Mouse (Mus musculus) midbrain, embryonic 12.5 days (tissue): ENCODE measurements around the gene 3110040N11Rik. TPM values are rescaled to one million over a fixed set of nuclear protein-coding genes. Genes with fewer than 3 reads are reported as not detected.

Experiments used
- ATAC-seq: fragments of 200-750 bp; cut with Nextera tagmentation; 2 replicates; pipeline ENCODE4 v1.8.0; 2017; ENCODE audit warnings: low read depth, moderate TSS enrichment, moderate library complexity; ENCODE audit not compliant: low FRiP score
- H3K27ac ChIP-seq: fragments of 300-500 bp; sonication (generic); replicated peaks from 2 replicates; pipeline ENCODE4 v1.5.1; 2016; ENCODE audit warnings: mild to moderate bottlenecking
- H3K27me3 ChIP-seq: fragments of 300-500 bp; sonication (generic); 2 replicates; pipeline ENCODE4 v1.6.1; 2016; ENCODE audit warnings: mild to moderate bottlenecking
- H3K36me3 ChIP-seq: fragments of 300-500 bp; sonication (generic); 2 replicates; pipeline ENCODE4 v1.6.1; 2016
- H3K4me1 ChIP-seq: fragments of 300-500 bp; sonication (generic); 2 replicates; pipeline ENCODE4 v1.6.1; 2016
- H3K4me2 ChIP-seq: fragments of 300-500 bp; sonication (generic); replicated peaks from 2 replicates; pipeline ENCODE4 v1.6.1; 2016; ENCODE audit warnings: mild to moderate bottlenecking, moderate library complexity
- H3K4me3 ChIP-seq: fragments of 300-500 bp; sonication (generic); 2 replicates; pipeline ENCODE4 v1.5.1; 2016; ENCODE audit warnings: mild to moderate bottlenecking
- H3K9ac ChIP-seq: fragments of 300-500 bp; sonication (generic); replicated peaks from 2 replicates; pipeline ENCODE4 v1.6.1; 2016; ENCODE audit warnings: mild to moderate bottlenecking, moderate library complexity
- H3K9me3 ChIP-seq: fragments of 300-500 bp; sonication (generic); 2 replicates; pipeline ENCODE4 v1.6.1; 2016; ENCODE audit warnings: mild to moderate bottlenecking
- WGBS: fragments of 180-500 bp; shearing (Covaris S2); methylation state at CpG from one replicate; pipeline ENCODE4 v1.1.7; 2016; 5-methylcytosine and 5-hydroxymethylcytosine counted together
- polyA plus RNA-seq: library from polyadenylated mRNA; unstranded; fragments of >200 nt; fragmentation: Nextera tagmentation; extraction: Ambion mirVana; gene quantifications from 2 replicates; pipeline ENCODE4 v1.2.1, GENCODE M21; 2016

3110040N11Rik gene
- polyA plus RNA-seq, 1 experiment from 2014 or later = 43.2 TPM

GRCm38 (mm10) chr7:81777667-81778218, 11.5 kb downstream of the 3110040N11Rik start:
- H3K9me3 ChIP-seq = peaks cover 5% of the 10 kb centered on the region; the same call in 1 of the 2 replicates
- ATAC-seq = no peak
- no peak overlapping the region for H3K4me2 ChIP-seq
- peaks cover 31% of the 10 kb centered on the region for H3K36me3 ChIP-seq
- H3K9ac ChIP-seq = no peak overlapping the region
- WGBS = 80% methylated on average over 10 of the region's 10 CpGs
- no peaks in the 10 kb centered on the region for H3K4me1 ChIP-seq
- H3K27me3 ChIP-seq = no peaks in the 10 kb centered on the region
- H3K4me3 ChIP-seq = no peak overlapping the region
- no peak overlapping the region for H3K27ac ChIP-seq

DNA sequence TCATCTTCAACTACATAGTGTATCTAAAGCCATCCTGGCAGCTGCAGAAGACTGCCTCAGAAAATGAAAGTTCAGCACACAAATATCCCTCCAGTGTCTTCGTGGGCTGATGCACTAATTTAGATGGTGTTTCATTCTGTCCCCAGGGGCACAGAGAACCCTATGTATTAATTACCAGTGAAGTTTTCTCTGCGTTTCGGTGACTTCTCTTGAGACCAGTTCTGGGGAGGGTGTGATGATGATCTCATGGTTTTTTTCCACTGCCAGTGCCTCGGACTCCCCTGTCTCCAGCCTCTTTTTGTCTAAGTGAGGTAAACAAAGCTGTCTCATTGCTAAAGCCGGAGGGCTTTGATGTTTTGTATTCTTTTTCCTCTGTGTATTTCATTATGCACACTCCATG, 14.0 kb downstream of the 3110040N11Rik start:
- H3K4me2 ChIP-seq = no peak overlapping the region
- 75% methylated on average over 5 of the region's 5 CpGs for WGBS

GRCm38 (mm10) chr7:81772786-81773539, 16.3 kb downstream of the 3110040N11Rik start:
- Histone ChIP-seq H3K9ac (no peak overlapping the region), H3K36me3 (peaks cover 3% of the 10 kb centered on the region; the same call in 1 of the 2 replicates), H3K27ac (no peak overlapping the region), H3K9me3 (no peaks in the 10 kb centered on the region), H3K4me3 (no peak overlapping the region), H3K4me2 (no peak overlapping the region), H3K27me3 (no peaks in the 10 kb centered on the region), H3K4me1 (no peaks in the 10 kb centered on the region)
- no peak for ATAC-seq
- WGBS = 88% methylated on average over 10 of the region's 10 CpGs

More for the DNA sequence above, 14.0 kb downstream of the 3110040N11Rik start:
- H3K9me3 ChIP-seq = peaks cover 1% of the 10 kb centered on the region; the same call in 1 of the 2 replicates
- ATAC-seq = no peak
- peaks cover 11% of the 10 kb centered on the region for H3K36me3 ChIP-seq
- H3K4me3 ChIP-seq = no peak overlapping the region
- no peaks in the 10 kb centered on the region for H3K27me3 ChIP-seq
- no peak overlapping the region for H3K9ac ChIP-seq
- no peaks in the 10 kb centered on the region for H3K4me1 ChIP-seq
- no peak overlapping the region for H3K27ac ChIP-seq

DNA sequence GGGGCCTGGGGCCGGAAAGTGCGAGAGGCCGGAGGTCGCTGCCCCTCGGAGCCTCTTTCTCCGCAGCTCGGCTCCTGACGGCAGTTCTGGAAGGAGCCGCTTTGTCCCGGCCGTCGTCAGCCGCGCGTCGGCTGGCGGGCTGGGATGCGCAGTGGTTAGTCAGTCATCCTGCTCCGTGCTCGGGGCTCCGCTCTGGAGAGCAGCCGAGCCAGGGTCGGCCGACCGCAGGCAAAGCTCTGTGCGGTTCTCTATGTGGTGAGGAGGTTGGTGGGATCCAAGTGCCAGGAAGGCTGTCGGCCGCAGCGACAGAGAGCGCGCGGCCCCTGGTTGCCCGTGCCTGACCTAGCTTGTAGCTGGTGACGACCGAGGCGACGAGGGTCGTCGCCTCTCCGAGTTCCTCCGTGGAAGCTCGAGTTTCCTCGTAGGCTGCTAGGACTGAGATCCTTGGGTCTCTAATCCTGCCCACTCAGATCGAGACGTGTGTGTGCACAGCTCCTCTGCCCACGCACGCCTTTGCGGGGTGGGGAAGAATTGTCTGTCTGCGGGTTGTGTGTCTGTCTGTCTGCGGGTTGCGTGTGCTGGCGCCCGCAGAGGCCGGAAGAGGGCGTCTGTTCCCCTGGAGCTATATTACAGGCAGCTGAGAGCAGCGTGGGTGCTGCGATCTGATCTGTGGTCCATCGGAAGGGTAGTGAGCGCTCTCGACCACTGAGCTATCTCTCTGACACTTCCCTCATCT, 26.0 kb downstream of the 3110040N11Rik start:
- H3K4me1 ChIP-seq = peaks cover 16% of the 10 kb centered on the region
- ATAC-seq = peak; percentile 72
- peak overlapping the region; percentile 94 for H3K4me2 ChIP-seq
- H3K27ac ChIP-seq = peak overlapping the region; percentile 89
- WGBS = 3% methylated on average over 60 of the region's 60 CpGs
- peak overlapping the region; percentile 92 for H3K9ac ChIP-seq
- no peaks in the 10 kb centered on the region for H3K36me3 ChIP-seq
- H3K9me3 ChIP-seq = no peaks in the 10 kb centered on the region
- peak overlapping the region; percentile 96 for H3K4me3 ChIP-seq
- H3K27me3 ChIP-seq = no peaks in the 10 kb centered on the region

DNA sequence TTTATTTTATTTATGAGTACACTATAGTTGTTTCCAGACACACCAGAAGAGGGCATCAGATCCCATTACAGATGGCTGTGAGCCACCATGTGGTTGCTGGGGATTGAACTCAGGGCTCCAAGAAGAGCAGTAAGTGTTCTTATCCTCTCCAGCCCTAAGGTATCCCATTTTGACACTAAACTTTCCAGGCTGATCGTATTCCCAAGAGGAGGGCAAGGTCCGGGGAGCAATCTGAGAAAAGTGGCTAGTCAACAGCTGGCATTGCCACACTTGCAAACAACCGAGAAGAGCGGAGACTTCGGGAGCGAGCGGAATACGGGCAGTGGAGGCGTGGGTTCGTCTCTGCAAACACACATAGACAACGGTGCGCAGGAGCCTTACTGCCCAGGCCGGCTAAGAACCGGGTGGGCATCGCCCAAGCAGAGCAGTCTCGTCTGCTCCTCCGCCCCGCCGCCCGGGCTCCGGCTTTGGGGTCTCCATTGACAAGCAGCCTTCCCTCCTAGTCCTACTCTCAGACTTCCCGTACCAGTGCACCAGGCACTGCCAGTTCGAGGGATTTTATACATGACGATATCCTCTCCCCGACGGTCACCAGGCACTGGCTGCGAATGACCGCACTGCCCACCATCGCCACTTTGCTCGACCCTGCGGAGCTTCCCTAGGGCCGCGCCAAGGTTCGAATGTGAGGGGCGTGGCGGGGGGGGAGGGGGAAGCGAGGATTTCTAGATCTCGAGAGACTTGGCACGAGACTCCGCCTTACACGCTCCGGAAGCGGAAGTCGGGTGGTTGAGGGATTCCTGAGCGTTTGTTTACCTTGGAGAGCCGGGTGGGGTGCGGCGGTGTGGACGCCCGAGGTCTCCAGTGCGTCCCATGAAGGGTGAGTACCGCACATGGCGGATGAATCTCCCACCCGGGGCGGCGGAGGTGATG, 26.8 kb downstream of the 3110040N11Rik start, which contains the start of gene Ramac:
Gene Ramac (plus strand): TSS at position 746 of the 930 bp plus-strand sequence.
- peak within 1 kb of the TSS; percentile 92 for H3K9ac ChIP-seq
- peak; percentile 95 for ATAC-seq
- no peaks in the 10 kb centered on the region for H3K27me3 ChIP-seq
- peak within 1 kb of the TSS; percentile 94 for H3K4me2 ChIP-seq
- no peaks in the 10 kb centered on the region for H3K9me3 ChIP-seq
- H3K36me3 ChIP-seq = no peaks in the 10 kb centered on the region
- WGBS = 1% methylated on average over 56 of the region's 56 CpGs
- peak within 1 kb of the TSS; percentile 89 for H3K27ac ChIP-seq
- peaks cover 16% of the 10 kb centered on the region for H3K4me1 ChIP-seq
- H3K4me3 ChIP-seq = peak within 1 kb of the TSS; percentile 96

DNA sequence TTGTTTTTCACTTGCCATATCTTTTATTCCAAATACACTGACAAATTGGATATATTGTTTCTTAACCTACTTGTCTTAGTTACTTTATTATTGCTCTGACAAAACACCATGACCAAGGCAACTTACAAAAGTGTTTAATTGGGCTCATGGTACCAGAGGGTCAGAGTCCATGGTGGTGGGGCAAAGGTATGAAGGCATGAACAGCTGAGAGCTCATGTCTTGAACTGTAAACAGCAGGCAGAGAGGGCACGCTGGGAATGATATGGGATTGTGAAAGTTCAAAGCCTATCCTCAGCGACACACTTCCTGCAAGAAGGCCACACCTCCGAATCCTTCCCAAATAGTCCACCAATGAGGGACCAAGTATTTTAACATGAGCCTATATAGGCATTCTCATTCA, 41.3 kb downstream of the 3110040N11Rik start:
- Histone ChIP-seq H3K27me3 (no peaks in the 10 kb centered on the region), H3K36me3 (no peaks in the 10 kb centered on the region), H3K9me3 (no peaks in the 10 kb centered on the region), H3K4me1 (no peaks in the 10 kb centered on the region), H3K27ac (no peak overlapping the region), H3K4me3 (no peak overlapping the region), H3K4me2 (no peak overlapping the region), H3K9ac (no peak overlapping the region)
- WGBS = 82% methylated on average over 3 of the region's 3 CpGs
- ATAC-seq = no peak

- H3K27me3 ChIP-seq = no peaks in the 10 kb centered on the region
- no peak overlapping the region for H3K4me2 ChIP-seq
- no peak overlapping the region for H3K9ac ChIP-seq
- H3K4me1 ChIP-seq = no peaks in the 10 kb centered on the region
- no peaks in the 10 kb centered on the region for H3K9me3 ChIP-seq
- H3K36me3 ChIP-seq = no peaks in the 10 kb centered on the region
- no peak overlapping the region for H3K27ac ChIP-seq
- ATAC-seq = no peak
- H3K4me3 ChIP-seq = no peak overlapping the region
- 76% methylated on average over 4 of the region's 4 CpGs for WGBS
Observed at GRCm38 (mm10) chr7:81744145-81744544, 45.1 kb downstream of the 3110040N11Rik start.

DNA sequence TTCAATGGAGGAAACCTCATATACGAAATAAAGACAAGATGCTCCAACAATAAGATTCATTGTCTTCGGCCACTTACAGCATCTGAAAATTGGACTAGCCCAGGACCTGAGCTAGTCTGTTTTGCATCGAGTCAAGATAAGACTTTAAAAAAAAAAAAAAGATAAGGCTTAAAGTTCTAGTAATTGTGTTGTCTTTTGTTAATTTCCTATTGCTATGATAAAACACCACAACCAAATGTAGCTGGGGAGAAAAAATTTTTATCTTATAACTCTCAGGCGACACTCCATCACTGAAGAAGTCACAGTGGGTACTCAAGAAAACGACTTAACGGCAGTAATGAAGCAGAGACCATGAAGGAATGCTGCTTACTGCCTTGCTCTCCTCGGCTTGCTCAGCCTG, 49.3 kb downstream of the 3110040N11Rik start:
- Histone ChIP-seq H3K4me1 (no peaks in the 10 kb centered on the region), H3K36me3 (no peaks in the 10 kb centered on the region), H3K4me3 (no peak overlapping the region), H3K9me3 (no peaks in the 10 kb centered on the region), H3K27ac (no peak overlapping the region), H3K9ac (no peak overlapping the region), H3K27me3 (no peaks in the 10 kb centered on the region), H3K4me2 (no peak overlapping the region)
- 92% methylated on average over 7 of the region's 7 CpGs for WGBS
- ATAC-seq = no peak

- no peak overlapping the region for H3K27ac ChIP-seq
- no peaks in the 10 kb centered on the region for H3K4me1 ChIP-seq
- H3K36me3 ChIP-seq = no peaks in the 10 kb centered on the region
- H3K9ac ChIP-seq = no peak overlapping the region
- 87% methylated on average over 8 of the region's 8 CpGs for WGBS
- no peak overlapping the region for H3K4me2 ChIP-seq
- ATAC-seq = no peak
- H3K4me3 ChIP-seq = no peak overlapping the region
- no peaks in the 10 kb centered on the region for H3K9me3 ChIP-seq
- no peaks in the 10 kb centered on the region for H3K27me3 ChIP-seq
Observed at GRCm38 (mm10) chr7:81738720-81739385, 50.4 kb downstream of the 3110040N11Rik start.

DNA sequence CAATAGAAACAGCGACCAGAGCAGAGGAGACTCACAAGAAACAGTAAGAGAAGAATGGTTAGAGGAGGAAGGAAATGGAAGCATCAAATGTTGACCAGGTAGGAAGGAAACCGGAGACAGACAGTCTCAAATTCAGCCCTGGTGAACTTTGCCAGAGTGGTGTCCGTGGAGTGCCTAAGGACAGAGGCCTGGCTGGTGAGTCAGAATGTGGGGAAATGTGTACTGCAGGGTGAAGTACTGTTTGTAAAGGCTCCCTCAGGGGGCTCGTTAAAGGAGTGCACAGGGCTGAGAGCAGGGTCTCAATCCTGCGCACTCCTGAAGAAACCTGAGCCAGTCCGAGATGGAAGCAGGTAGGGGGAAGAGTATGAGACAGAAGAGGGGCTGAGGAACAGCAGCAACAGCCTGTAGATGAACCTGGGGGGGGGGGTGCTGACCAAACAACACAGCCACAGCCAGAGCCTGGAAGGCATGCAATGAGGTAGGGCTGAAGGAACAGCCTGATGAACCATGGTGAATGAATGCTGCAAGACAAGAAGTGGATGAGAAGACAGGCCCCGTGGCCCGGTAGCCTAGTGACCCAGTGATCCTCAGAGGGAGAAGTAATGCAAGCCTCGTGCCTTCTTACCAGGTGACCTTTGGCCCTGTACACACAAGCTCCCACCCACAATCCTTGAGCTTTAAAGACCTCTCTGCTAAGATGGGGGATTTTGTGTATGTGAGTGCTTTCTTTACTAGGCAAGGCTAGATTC, 53.8 kb downstream of the 3110040N11Rik start:
- Histone ChIP-seq H3K27me3 (no peaks in the 10 kb centered on the region), H3K9me3 (no peaks in the 10 kb centered on the region), H3K9ac (no peak overlapping the region), H3K4me3 (no peak overlapping the region), H3K36me3 (no peaks in the 10 kb centered on the region), H3K4me2 (no peak overlapping the region), H3K27ac (no peak overlapping the region), H3K4me1 (no peaks in the 10 kb centered on the region)
- WGBS = 68% methylated on average over 9 of the region's 9 CpGs
- ATAC-seq = no peak
